Mouse (Mus musculus) E14TG2a.4 (cell line): Measurements from ENCODE around the gene Gdpd3.

Experiments
- H3K27me3 ChIP-seq: 2 replicates; pipeline ENCODE4 v1.6.1; 2014; ENCODE audit warnings: low read length, control low read depth; ENCODE audit not compliant: insufficient read depth
- H3K36me3 ChIP-seq: 2 replicates; pipeline ENCODE4 v1.6.1; 2014; ENCODE audit warnings: low read length, control low read depth; ENCODE audit not compliant: insufficient read depth
- H3K4me1 ChIP-seq: replicated peaks from 2 replicates; pipeline ENCODE4 v1.6.1; 2014; ENCODE audit warnings: low read depth, low read length, control low read depth
- H3K4me3 ChIP-seq: replicated peaks from 2 replicates; pipeline ENCODE4 v1.5.1; 2014; ENCODE audit warnings: mild to moderate bottlenecking, low read length
- H3K9me3 ChIP-seq: 2 replicates; pipeline ENCODE4 v1.6.1; 2014; ENCODE audit warnings: low read length, control low read depth
- CTCF ChIP-seq: conservative IDR thresholded peaks from 2 replicates; pipeline ENCODE4 v1.5.1; 2014; ENCODE audit warnings: low read length
- NANOG ChIP-seq: IDR thresholded peaks from 2 replicates; pipeline ENCODE4 v1.6.1; 2014; ENCODE audit warnings: borderline replicate concordance, low read length, mixed read lengths
- POU5F1 ChIP-seq: IDR thresholded peaks from 2 replicates; pipeline ENCODE4 v1.6.1; 2014; ENCODE audit warnings: low read length, borderline replicate concordance

Gene Gdpd3

DNA sequence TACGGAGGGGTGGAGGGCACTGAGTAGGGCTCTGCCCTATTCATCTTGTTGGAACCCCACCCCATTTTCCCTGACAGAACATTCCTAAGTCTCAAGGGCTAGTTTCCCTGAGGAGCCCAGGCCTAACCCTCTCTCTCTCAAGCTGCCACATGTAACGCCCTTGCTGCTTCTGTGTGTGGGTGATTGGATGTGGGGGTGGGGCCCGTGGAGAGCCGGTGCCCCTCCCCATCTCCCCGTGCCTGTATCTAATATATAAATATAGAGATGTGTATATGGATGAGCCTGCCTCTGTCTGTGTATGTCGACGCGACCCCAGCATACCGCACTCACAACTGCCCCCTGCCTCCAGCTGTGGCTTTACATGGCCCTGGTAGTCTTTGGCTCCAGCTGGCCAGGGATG, 594 bp upstream of the Gdpd3 start:
- no peaks in the 10 kb centered on the region for H3K27me3 ChIP-seq
- H3K4me1 ChIP-seq: peaks cover 74% of the 10 kb centered on the region
- TF ChIP-seq CTCF: no peak
- TF ChIP-seq NANOG: no peak
- no peak for TF ChIP-seq POU5F1
- H3K36me3 ChIP-seq: peaks cover 97% of the 10 kb centered on the region
- peak overlapping the region; percentile 55 for H3K4me3 ChIP-seq
- H3K9me3 ChIP-seq: no peaks in the 10 kb centered on the region

GRCm38 (mm10) chr7:126767001-126767400, 867 bp downstream of the Gdpd3 start:
- no peaks in the 10 kb centered on the region for H3K9me3 ChIP-seq
- no peaks in the 10 kb centered on the region for H3K27me3 ChIP-seq
- peaks cover 71% of the 10 kb centered on the region for H3K4me1 ChIP-seq
- peaks cover 86% of the 10 kb centered on the region for H3K36me3 ChIP-seq
- no peak for TF ChIP-seq CTCF
- no peak for TF ChIP-seq NANOG
- no peak for TF ChIP-seq POU5F1
- H3K4me3 ChIP-seq: no peak overlapping the region

GRCm38 (mm10) chr7:126770784-126771183, 4.7 kb downstream of the Gdpd3 start:
- Histone ChIP-seq H3K4me3 (peak overlapping the region; percentile 62), H3K9me3 (no peaks in the 10 kb centered on the region), H3K36me3 (peaks cover 66% of the 10 kb centered on the region), H3K27me3 (no peaks in the 10 kb centered on the region), H3K4me1 (peaks cover 69% of the 10 kb centered on the region)
- no peak for TF ChIP-seq NANOG
- no peak for TF ChIP-seq POU5F1
- TF ChIP-seq CTCF: no peak

GRCm38 (mm10) chr7:126773351-126773750, 7.2 kb downstream of the Gdpd3 start:
- peaks cover 75% of the 10 kb centered on the region for H3K4me1 ChIP-seq
- TF ChIP-seq NANOG: no peak
- no peak for TF ChIP-seq CTCF
- H3K4me3 ChIP-seq: peak overlapping the region; percentile 56
- H3K9me3 ChIP-seq: no peaks in the 10 kb centered on the region
- peaks cover 49% of the 10 kb centered on the region for H3K36me3 ChIP-seq
- no peaks in the 10 kb centered on the region for H3K27me3 ChIP-seq

- Histone ChIP-seq H3K27me3 (no peaks in the 10 kb centered on the region), H3K9me3 (no peaks in the 10 kb centered on the region), H3K4me3 (no peak overlapping the region), H3K4me1 (peaks cover 84% of the 10 kb centered on the region), H3K36me3 (peaks cover 46% of the 10 kb centered on the region)
- TF ChIP-seq NANOG: no peak
- TF ChIP-seq CTCF: no peak
- no peak for TF ChIP-seq POU5F1
Observed at GRCm38 (mm10) chr7:126774463-126774862, 8.3 kb downstream of the Gdpd3 start.

GRCm38 (mm10) chr7:126775185-126775977, 9.2 kb downstream of the Gdpd3 start:
- Histone ChIP-seq H3K4me1 (peaks cover 88% of the 10 kb centered on the region), H3K4me3 (peak overlapping the region; percentile 85), H3K9me3 (no peaks in the 10 kb centered on the region), H3K36me3 (peaks cover 37% of the 10 kb centered on the region), H3K27me3 (no peaks in the 10 kb centered on the region)
- no peak for TF ChIP-seq CTCF
- no peak for TF ChIP-seq NANOG
- no peak for TF ChIP-seq POU5F1

GRCm38 (mm10) chr7:126775978-126776234, 9.8 kb downstream of the Gdpd3 start:
- Histone ChIP-seq H3K9me3 (no peaks in the 10 kb centered on the region), H3K4me3 (peak overlapping the region; percentile 85), H3K36me3 (peaks cover 35% of the 10 kb centered on the region), H3K27me3 (no peaks in the 10 kb centered on the region), H3K4me1 (peaks cover 87% of the 10 kb centered on the region)
- no peak for TF ChIP-seq CTCF

DNA sequence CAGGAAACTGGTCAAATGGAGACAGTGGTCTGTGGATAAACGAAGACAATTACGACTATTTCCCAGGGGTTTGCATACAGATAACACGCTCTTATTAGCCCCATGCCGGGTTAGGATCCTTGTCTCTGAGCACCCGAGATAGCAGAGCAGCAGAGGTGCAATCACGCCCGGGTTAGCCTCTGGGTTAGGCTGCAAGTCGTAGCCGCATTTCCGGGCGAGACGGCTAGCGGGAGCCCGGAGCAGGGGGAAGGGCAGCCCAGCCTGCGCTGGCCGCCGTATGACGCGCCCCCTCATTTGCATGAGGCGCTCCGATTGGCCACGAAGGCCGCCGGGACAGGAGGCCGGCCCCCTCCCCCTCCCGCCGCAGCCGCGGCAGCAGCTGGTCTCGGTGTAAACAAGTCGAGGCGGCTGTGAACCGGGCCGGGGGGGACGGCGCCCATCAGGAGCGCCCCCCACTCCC, 10.5 kb downstream of the Gdpd3 start, which contains the start of gene Ypel3:
TSS of gene Ypel3 (plus strand) at position 358 of the 460 bp plus-strand sequence.
- peaks cover 88% of the 10 kb centered on the region for H3K4me1 ChIP-seq
- no peaks in the 10 kb centered on the region for H3K27me3 ChIP-seq
- peaks cover 35% of the 10 kb centered on the region for H3K36me3 ChIP-seq
- no peak for TF ChIP-seq CTCF
- TF ChIP-seq NANOG: no peak
- no peak for TF ChIP-seq POU5F1
- peak within 1 kb of the TSS; percentile 85 for H3K4me3 ChIP-seq
- no peaks in the 10 kb centered on the region for H3K9me3 ChIP-seq

GRCm38 (mm10) chr7:126777476-126777875, 11.3 kb downstream of the Gdpd3 start:
- Histone ChIP-seq H3K4me3 (peak overlapping the region; percentile 85), H3K4me1 (peaks cover 90% of the 10 kb centered on the region), H3K9me3 (no peaks in the 10 kb centered on the region), H3K27me3 (no peaks in the 10 kb centered on the region), H3K36me3 (peaks cover 43% of the 10 kb centered on the region)
- TF ChIP-seq POU5F1: no peak
- no peak for TF ChIP-seq NANOG
- TF ChIP-seq CTCF: no peak
